Mouse (Mus musculus): ENCODE results near the gene Arhgef12. TPM values are rescaled to one million over a fixed set of nuclear protein-coding genes. Genes with fewer than 3 reads are reported as not detected.

The Arhgef12 gene
- total RNA-seq, 2 experiments from 2014 or later: 141 to 157 TPM

DNA sequence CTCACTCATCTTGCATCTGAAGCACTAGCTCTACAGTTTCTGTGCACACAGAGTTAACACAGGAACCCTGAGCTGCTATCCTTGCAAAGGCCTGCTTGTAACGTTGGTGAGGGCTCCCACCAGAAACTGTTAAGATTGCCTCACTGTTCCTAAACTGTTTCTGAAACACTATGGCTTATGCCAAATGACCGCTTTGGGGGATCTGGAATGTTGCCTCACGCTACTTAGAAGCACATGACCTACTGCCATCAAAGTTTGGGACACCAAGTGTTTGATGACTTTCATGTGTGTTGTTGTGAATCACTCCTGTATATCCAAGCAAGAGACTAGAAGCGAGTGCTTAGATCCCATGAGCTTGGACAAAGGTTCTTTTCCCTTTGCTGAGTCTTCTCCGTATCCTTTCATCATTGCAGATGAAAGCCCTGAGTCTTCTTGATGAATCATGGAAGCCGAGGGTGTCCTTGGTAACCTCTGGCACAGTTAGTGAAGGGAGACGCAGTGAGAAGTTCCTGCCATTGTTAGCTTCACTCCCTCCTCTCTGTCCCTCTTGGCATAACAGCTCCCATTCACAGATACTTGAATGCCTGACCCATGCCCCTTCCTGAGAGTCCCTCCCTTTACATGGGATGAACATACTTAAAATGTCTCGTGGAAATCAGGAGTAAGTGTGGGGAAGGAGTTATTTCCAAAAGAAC, 3.4 kb upstream of the Arhgef12 start:
- no peak for DNase-seq (ENCODE audit: extremely low spot score in 1 of 2, low spot score in 1 of 2)

DNA sequence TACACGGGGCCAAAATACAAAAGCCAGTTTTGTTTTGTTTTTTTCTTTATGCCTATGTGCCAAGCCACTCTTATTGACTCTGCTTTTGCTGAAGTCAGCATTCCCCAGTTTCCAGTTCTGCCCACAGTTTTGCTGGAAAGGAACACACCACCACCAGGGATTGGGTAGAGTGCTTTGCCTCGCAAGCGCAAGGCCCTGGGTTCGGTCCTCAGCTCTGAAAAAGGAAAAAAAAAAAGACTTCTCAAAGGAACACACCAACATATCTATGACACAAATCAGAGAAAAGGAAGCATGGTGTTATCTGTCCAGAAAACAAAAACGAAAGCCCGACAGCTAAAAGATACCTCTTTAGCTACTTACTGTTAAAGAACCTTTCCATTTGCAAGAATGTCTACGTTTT, 2.1 kb upstream of the Arhgef12 start:
- DNase-seq (ENCODE audit: extremely low spot score in 1 of 2, low spot score in 1 of 2): no peak

DNA sequence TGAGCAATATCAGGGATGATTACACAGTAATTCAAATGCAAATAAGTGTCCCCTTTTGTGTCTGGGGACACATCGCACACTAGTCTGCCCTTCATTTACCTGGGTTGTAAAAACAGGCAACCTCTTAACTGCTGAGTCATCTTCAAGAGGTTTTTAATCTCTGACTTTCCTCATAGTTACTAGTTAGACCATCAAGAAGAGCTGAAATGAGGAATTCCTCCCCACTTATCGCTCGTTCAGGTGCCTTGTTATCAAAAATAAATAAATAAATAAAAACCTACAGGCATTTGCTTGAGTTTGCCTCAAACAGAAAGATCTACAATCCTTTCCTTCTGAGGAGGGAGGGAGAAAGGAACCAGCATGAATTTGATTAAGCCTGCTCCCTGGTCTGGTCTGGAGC, 1.7 kb upstream of the Arhgef12 start:
- no peak for DNase-seq (ENCODE audit: extremely low spot score in 1 of 2, low spot score in 1 of 2)

DNA sequence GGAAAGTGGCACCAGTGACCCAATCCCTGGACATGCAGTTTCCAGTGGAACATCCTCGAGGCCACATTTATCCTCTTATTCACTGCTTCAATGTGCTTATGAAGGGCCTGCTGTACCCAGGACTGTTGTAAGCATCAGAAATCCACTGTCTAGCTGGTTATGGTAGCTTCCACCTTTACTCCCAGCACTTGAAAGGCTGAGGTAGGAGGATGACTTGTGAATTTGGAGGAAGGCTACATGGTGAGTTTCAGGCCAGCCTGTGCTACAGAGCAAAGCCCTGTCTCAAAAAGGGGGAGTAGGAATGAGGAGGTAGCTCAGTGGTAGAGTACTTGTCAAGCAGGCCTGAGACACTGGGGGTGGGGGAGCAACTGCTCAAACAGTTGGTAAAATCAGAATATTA, 1.0 kb upstream of the Arhgef12 start:
- DNase-seq (ENCODE audit: extremely low spot score in 1 of 2, low spot score in 1 of 2): no peak

DNA sequence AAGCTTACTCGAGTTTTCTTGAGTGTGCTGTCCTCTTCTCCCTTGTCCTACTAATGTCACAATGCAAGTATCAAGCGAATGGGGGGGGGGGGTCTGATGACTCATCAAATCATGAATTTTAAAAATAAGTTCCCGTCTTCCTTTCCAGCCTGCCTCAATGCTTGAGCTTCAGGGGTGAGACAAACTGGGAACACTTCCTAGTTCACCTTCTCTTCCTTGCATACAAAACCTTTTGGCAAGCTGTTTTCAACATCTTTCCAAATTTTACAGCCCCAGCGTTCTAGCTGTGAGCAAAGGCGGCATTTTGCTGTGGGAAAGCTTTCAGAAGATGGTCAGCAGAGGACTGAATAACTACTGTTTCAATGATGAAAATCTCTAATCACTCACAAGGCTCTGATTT, 516 bp upstream of the Arhgef12 start:
- no peak for DNase-seq (ENCODE audit: extremely low spot score in 1 of 2, low spot score in 1 of 2)

DNA sequence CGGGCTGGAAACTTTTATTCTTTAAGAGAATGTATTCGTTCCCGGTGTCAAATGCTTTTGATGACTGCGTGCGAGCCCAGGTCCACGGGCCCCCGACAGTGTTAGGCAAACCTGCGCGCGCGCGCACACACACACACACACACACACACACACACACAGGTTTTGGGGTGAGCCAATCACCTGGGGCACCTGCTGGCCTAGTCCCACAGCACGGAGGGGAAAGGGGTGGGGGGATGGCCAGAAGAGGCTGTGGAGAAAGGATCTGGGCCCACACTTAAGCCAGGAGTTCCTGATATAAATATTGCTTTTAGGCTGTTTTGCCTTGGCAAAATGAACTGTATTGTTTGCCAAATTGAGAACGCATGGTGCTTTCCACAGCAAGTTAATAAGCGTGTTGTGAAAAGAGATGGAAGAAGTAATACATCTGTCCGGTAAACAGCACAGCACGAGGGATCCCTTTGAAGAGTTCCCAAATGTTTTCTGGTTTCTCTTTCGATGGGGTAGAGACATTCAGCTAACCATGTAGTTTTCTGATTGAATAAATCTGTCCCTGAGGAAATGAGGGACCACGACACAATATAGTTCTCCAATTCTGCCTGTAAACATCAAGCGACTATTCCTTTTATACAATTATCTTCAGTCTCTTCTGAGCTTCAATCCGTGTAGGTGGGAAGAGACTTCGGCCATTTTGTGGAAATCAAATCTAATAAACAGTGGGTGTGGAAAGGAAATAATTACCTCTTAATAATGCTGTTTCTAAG, 433 bp downstream of the Arhgef12 start:
- peak; percentile 34 to 36 for DNase-seq (ENCODE audit: extremely low spot score in 1 of 2, low spot score in 1 of 2)

DNA sequence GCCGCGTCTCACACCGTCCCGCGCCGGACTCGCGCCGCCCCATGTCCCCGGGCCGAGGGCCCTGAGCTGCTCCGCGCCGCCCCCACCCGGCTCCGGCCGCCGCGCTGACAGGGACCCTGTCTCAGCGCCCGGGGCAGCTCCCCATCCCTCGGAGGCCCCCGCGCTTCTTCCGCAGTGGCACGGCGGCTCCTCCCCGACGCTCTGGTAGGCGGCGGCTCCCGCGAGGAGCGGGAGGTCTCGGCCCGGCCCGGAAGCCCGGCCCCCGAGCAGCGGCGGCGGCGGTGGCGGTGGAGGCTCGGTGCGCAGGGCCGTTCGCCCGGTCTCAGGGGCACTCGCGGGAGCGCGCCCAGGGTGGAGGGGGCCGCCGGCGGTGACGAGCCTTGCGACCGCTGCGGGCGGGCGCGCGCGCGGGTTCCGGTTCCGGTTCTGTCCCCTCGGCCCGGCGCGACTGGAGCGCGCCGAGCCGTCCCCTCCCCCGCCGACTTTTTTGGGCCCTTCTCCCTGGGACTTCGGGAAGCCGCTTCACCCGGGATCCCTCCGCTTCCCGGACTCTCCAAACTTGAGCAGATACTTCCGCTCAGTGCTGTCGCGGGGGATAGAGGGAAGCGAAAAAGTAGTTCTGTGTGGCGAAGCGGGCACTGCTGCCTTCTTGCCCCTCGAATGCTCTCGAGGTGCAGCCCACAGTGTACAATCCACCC, 1.2 kb downstream of the Arhgef12 start:
- DNase-seq (ENCODE audit: extremely low spot score in 1 of 2, low spot score in 1 of 2): peak; percentile 80 to 84

DNA sequence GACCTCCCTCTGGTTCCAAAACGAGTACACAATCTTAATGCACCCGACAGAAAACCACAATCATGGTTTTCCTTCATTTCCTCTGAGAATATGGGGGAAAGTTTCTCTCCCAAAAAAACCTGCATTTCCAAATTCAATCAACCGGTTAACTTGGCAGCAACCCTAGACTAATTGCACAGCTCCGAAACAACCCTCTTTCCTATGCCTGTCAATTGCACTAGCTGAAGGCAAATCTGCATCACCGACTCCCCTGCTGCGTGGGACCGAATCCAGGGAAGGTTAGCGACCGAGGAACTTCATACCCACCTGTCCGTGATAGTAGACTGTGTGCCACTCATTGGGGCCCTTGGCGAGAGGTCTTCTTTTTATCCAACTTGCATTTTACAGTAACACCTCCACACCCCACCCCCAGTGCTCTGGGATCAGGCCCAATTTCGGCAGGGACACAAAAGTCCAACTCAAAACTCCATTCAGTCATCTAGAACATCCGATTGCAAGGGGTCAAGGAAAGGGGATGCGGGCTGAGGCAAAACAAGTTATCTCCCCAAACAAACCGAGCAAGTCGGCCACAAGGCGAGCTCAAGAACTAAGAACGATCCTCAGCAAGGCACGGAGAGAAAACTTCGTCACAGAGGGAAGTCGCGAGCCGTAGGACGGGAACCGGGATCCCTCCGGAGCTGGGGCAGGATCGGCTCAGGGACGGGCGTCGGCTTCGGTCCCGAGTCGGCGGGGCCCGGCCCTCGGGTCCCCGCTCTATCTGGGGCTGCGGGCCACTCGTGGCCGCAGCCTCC, 2.0 kb downstream of the Arhgef12 start:
- peak in 1 of 2 experiments; percentile 36 for DNase-seq (ENCODE audit: extremely low spot score in 1 of 2, low spot score in 1 of 2)

DNA sequence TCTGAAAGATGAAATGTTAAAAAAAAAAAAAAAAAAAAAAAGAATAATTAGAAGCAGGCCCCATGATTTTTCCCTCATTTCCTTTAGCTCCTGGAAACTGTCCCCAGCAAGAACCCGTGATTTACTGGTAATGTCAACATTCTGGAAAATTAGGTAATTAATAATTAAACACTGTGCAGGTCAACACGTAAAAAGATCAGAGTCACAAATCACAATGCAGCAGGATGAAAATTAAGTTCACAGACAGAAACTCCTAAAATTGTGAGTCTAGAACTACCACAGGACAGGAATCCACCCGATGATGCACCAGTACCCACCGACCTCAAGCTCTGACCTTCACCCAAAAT, 2.5 kb downstream of the Arhgef12 start:
- no peak for DNase-seq (ENCODE audit: extremely low spot score in 1 of 2, low spot score in 1 of 2)

DNA sequence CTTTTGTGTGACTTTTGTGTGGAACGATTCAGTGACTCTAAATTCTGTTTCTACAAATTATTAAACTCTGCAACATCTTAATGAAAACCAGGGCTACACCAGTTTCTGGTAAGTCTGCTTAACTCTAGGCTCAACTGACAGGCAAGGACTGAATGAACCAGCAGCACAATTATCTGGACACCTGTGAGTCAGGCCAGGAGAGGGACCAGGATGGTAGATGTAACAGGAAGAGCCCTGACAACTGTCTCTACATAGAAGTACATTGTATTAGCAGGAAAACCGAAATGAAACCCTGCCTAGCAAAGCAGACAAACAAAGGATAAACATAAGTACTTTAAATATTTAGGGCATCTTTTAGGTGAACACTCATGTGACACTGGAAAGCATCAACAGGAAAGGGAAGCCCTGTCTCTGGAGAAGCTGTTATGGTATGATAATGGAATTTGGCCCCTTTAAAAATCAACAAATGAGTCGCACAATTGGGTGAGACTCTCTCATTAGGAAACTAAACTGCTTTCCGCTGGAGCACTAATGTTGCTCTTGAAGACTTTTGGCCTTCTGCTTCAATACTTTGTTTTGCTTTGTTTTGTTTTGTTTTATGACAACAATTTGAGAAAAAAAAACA, 3.3 kb downstream of the Arhgef12 start:
- DNase-seq (ENCODE audit: extremely low spot score in 1 of 2, low spot score in 1 of 2): no peak

DNA sequence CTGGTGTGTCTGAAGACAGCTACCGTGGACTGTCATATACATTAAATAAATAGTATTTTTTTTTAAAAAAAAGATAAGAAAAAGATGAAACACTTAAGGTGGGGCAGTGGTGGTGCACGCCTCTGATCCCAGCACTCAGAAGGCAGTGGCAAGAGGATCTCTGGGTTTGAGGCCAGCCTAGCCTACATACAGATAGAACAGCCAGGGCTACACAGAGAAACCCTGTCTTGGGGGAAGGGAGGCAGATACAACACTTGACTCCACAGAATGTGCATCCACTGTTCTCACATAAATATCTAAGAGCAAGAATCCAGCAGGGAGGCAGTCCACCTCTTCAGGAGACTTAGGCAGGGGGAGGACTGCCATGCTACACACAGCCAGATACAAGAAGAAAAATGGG, 4.1 kb downstream of the Arhgef12 start:
- no peak for DNase-seq (ENCODE audit: extremely low spot score in 1 of 2, low spot score in 1 of 2)

DNA sequence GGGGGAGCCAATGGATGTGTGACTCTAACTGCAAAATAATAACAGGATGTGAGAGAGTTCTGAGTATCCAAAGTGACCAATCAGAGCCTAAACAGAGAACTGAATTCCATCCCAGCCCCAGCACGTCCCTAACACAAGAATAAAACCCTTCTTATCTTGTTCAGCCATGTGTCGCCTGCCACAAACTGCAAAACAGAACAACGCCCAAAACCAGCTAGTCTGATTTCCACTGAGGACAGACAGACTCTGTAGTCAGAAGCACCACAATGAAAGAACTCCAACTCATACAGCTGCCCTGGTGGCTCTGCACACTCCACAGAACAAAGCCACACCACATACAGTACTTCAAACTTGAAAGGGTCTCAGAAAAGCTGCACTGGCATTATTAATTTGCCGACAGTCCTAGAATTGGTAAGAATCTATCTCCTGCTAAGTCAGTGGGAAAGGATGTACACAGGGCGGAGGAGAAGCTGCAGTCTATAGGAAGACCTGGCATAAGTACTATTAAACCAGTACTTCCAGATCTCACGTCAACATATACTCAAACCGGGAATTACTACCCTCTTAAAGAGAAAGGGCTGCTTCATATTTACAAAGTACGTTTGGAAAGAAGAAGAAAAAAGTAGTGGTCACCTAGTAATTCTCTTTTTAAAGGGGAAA, 5.0 kb downstream of the Arhgef12 start:
- no peak for DNase-seq (ENCODE audit: extremely low spot score in 1 of 2, low spot score in 1 of 2)

DNA sequence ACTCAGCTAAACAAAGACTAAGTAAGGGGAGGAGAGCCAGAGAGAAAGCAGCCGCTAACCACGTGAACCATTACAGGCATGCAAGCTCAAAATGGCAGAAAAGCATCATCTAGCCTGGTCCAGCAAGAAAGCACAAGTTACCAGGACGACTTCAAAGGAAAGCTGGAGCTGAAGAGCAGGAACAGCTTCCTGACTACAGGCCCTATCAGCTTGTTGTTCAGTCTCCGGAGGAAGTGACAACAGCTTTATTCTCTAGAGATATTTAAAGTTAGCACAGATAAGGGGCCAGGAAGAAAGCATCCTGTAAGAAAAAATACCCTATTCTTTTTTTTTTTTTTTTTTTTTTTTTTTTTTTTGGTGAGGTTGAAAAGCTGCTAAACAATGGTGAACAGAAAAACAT, 8.1 kb downstream of the Arhgef12 start:
- DNase-seq (ENCODE audit: extremely low spot score in 1 of 2, low spot score in 1 of 2): no peak

DNA sequence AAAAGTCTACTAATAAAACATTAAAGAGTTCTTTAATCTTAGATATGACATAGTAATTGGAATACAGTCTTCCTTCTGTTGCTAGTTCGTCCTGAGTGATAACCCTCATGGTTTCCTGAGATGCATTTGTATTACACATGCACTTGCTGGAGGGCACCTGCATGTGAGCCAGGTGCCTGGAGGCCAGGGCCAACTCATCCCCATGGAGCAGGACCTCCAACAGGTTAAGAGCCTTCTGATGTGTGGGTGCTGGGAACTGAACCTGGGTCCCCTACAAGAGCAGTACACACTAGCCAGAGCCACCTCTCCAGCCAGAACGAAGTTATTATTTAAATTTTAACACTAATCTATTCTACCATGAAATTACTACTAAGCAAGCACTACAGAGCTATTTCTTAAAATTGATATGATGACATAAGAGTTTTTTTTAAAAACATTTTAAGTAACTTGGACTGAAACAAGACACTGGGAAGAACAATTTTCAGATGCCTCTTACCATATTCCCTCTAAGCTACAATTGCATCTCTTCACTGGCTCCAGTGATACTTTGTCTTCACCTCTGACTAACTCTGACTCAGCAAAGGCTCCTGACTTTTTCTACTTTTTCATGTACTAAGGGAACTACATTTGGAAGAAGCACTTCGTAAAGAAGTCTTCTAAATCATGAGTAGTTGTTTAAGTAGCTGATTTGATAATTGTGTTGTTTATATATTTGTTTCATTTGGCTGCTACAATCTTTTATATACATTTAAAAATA, 9.1 kb downstream of the Arhgef12 start:
- no peak for DNase-seq (ENCODE audit: extremely low spot score in 1 of 2, low spot score in 1 of 2)

DNA sequence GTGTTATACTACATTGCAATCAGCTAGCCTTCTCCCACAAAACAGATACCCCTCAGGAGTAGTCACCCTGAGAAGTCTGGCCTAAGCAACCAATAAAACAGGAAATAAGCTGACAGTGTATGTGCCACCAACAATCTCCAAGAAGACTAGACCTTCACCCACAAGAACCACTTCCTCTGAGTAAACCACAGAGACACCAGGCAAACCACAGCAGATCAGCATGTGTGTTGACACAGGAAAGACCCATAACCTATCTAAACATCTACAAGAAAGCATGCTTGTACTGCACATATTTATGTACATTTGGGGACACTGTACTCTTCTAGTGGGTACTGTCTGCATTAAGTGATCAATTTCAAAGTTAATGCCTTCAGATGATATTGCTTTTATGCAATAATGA, 10.7 kb downstream of the Arhgef12 start:
- DNase-seq (ENCODE audit: extremely low spot score in 1 of 2, low spot score in 1 of 2): no peak

DNA sequence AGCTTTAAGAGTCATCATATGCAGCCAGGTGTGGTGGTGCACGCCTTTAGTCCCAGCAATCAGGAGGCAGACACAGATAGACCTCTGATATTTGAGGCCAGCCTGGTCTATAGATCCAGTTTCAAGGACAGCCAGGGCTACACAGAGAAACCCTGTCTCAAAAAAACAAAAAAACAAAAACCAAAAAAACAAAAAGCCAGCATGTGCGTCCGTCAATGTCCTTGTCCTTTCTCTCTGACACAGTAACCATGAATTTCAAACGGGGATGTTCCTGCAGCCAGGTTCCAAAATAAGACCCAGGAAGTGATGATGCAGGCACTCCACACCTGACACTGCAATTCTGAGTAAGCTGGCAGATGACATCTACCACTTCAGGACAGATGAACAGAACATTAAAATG, 12.2 kb downstream of the Arhgef12 start:
- DNase-seq (ENCODE audit: extremely low spot score in 1 of 2, low spot score in 1 of 2): no peak

DNA sequence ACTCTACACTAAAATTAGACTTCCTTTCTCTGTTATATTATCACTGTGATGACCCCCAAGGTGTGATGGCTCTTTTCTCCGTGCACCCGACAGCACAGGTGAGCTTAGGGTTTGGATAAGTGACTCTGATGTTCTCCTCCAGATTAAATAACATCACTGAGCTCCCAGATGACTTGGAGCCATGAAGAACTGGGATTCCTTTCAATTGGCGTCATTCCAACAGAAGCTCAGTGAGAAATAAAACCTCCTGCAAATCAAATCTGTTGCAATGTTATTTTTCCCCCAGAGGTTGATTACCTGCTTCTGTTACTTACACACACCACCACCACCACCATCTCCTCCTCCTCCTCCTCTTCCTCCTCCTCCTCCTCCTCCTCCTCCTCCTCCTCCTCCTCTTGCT, 13.2 kb downstream of the Arhgef12 start:
- no peak for DNase-seq (ENCODE audit: extremely low spot score in 1 of 2, low spot score in 1 of 2)

DNA sequence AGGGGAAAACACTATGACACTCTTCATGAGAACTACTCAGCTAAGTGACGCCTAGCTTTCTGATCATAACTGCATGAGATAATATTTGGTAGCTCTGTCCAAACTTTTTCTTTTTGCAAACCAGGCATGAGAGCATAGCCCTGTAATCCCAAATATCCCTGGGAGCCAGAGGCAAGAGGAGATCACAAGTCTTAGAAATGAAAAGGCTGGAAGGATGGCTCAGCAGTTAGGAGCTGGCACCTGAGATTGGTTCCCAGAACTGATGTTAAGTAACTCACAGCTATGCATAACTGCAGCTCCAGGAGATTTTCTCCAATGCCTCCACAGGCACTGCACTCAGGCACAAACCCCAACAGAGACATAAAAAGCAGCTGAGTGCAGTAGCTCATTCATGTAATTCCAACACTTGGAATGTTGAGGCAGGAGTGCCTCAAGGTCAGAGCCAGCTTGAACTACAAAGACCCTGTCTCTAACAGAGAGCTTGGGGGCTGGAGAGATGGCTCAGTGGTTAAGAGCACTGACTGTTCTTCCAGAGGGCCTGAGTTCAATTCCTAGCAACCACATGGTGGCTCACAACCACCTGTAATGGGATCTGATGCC, 21.3 kb downstream of the Arhgef12 start:
- no peak for DNase-seq (ENCODE audit: extremely low spot score in 1 of 2, low spot score in 1 of 2)
